Mouse (Mus musculus) cerebellum, postnatal 4 days (tissue): ENCODE measurements around the gene Als2cr12.
"Not testable (repeated sequence)": the region's sequence is repeated elsewhere in the genome, so short reads cannot be mapped to it uniquely, and the experiment has no call there.

Experiments used
- DNase-seq, 2 experiments: peaks; one replicate each; pipeline ENCODE4 v3.0.0; 2022; ENCODE audit warnings: low spot score in 2 of 2, mixed read lengths in 1 of 2

Als2cr12 gene

DNA sequence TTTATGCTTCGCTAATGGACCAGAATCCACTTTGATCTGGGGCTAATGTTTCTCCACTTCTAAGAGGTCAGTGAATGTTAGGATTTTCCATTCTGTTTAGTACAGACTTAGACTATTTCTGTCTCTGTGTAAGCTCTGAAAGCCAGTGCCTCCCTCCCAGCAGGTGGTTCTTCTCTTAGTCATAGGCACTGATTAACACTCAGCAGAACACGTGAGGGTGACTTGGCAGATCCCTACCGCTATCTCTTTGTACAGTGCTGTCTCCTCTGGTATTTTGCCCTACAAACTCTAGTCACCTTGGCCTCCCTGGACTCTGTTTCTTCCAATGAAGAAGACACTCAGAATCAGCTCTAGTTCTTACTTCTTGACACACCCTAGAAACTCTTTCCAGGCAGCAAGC lies 81.4 kb downstream of the Als2cr12 start:
- no peak for DNase-seq

GRCm38 (mm10) chr1:58613786-58614185 lies 82.0 kb downstream of the Als2cr12 start:
- DNase-seq, result peak in 1 of 2 experiments; percentile 49

- DNase-seq, result no peak
Measured at GRCm38 (mm10) chr1:58610611-58611010, 85.2 kb downstream of the Als2cr12 start.

- DNase-seq, result no peak
Measured at GRCm38 (mm10) chr1:58610166-58610565, 85.6 kb downstream of the Als2cr12 start.

DNA sequence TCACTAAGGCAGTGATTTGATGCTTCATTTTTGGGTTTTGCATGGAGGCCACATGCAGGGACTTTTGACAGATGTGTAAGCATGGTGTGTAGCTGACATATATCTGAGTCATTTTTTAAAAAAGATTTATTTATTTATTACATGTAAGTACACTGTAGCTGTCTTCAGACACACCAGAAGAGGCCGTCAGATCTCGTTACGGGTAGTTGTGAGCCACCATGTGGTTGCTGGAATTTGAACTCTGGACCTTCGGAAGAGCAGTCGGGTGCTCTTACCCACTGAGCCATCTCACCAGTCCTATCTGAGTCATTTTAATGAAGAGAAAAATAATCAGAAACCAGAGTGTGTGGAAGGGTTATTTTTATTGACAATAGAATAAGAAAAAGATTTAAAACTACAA lies 86.2 kb downstream of the Als2cr12 start:
- DNase-seq, result not testable (repeated sequence)

DNA sequence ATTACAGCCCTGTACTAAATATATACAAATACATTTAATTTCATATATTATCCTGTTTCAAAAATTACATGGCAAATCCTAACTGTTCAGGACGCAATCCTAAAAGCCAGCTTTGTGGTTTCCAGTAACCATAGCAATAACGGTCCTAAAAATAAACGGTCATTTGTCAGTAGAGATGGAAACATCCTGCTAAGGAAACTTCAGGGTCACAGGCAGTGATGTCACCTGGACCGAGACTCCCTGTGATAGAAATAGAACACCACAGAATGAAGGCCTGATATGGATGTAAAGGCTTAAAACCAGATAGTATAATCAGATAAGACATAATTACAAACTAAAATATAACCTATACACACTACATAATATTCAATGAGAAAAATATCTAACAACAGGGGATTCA lies 92.1 kb downstream of the Als2cr12 start:
- no peak for DNase-seq

- no peak for DNase-seq
Measured at GRCm38 (mm10) chr1:58602681-58603080, 93.1 kb downstream of the Als2cr12 start.
